Mouse (Mus musculus): Measurements from ENCODE around the gene Itgal.

GRCm38 (mm10) chr7:127366249-127366648, 70.2 kb downstream of the Itgal start:
- TF ChIP-seq POLR2A (IDR thresholded peaks at IDR 0.05; ENCODE audit: extremely low read depth, insufficient read depth, low read length) (no peak), CTCF (IDR thresholded peaks at IDR 0.05; ENCODE audit: low read depth, low read length) (no peak)
